Mouse (Mus musculus): ENCODE measurements around the gene Pex10.
A peak's percentile ranks its signal among the peaks of the same experiment; 100 is the strongest.

The Pex10 gene

DNA sequence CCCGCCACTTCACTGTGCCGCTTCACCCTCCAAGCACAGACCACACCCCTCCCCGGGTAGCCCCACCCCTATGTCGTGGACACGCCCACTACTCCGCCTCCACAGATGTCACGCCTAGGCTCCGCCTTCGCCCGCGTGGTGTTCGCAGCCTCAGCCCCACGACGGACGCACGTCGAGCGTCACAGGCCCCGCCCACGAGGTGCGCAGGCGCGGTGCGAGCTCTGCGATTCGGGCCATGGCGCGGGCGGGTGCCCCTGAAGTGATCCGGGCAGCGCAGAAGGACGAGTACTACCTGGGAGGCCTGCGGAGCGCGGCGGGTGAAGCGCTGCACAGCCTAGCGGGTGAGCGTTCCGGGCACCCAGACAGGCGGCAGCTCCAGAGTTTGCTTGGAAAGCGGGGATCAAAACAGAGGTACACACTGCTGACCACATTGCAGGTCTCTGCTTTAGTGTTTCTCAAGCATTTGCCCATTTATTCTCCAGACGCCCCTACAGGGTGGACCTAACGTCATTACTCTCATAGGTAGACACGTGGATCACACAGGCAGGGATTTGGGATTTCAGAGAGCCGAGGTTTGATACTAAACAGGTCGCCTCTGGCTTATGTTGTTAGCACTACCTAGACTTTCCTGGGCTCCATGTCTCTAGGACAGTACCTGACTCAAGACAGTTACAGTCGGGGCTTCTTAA, at the start of gene Pex10:
TSS of gene Pex10 (plus strand) at position 183 of the 689 bp plus-strand sequence.
- peak; percentile 99 for DNase-seq (ENCODE audit: low spot score)

DNA sequence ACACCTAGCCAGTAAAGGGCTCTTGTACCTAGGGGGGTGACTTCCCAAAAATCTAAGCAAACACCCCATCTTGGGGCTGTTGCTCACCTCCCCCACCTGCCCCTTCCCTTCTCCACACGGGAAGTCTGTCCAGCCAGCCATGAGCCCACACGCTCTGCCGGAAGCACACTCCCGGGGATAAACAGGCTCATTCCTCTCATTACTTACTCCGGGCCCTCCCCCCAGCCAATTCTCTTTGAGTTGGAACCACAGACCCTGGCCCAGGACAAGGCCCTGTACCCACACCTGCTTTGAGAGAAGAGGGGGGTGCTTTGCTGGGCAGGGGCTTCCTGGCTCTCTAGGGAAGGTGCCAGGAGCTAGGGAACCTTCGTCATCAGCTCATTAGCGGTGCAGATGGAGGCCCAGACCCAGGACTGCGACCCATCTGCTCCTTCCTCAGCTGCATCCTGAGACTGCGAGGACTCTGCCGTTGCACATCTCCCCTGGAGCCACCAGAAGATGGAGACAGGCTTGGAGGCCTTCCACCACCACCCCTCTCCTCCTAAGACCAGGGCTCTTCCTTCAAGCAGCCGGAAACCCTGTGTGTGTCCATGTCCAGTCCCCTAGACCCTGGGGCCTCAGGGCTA, 49.5 kb upstream of the Pex10 start:
- no peak for DNase-seq (ENCODE audit: low spot score)

GRCm38 (mm10) chr4:155018066-155018465, 48.8 kb upstream of the Pex10 start:
- no peak for DNase-seq (ENCODE audit: low spot score)

DNA sequence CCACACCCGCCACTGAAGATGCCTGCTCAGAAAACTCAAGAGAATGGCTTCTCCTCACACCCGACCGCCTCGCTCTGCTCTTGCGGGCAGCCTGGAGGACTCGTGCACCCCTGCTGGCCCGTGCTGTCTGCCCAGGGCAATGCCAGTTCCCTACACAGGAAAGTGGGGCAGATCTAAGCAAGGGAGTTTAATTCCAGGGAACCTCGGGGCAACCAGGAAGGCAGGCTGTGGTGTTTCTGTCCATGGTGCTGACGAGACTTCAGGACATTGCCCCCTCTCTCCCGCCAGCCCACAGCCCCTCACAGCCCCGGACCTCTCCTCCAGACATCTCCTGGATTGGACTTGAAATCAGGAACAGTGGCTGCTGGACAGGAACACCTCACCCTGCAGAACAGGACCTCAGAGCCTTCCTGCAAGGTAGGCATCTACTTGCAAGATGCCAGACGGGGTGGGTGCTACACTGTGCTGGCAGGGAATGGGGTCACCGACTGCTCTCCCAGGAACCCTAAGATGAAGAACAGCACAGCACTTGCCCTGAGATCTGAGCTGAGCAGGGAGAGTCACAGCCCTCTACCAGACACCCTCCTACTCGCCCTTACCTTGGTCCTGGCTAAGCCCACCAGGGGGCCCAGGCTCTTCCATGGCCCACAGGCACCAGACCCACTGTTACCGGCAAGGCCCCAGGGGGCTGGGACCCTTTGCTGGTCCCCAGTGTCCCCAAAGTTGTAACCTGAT, 48.0 kb upstream of the Pex10 start:
- DNase-seq (ENCODE audit: low spot score): peak; percentile 79

DNA sequence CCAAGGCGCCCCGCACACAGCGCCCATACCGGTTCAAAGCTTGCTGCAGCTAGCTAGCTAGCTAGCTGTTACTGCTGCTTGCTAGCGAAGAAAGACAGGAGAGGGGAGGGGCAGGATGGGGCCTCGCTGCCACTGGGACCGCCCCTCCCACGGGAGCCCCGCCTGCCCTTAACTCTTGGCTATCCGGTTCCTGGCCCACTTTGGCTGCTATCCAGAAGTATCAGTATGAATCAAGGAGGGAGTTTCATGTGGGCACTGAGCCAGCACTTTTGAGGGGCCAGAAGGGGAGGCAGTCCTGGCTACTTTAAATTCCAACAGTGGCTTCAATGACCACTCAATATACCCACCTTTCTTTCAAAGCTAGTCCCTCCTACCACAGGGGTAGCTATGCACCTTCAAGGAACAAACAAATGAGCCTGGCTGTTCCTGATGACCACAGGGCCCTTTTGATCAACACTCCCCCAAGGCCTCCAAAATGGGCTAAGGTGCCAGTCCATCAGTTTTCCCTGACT, 47.4 kb upstream of the Pex10 start:
- peak; percentile 56 for DNase-seq (ENCODE audit: low spot score)

DNA sequence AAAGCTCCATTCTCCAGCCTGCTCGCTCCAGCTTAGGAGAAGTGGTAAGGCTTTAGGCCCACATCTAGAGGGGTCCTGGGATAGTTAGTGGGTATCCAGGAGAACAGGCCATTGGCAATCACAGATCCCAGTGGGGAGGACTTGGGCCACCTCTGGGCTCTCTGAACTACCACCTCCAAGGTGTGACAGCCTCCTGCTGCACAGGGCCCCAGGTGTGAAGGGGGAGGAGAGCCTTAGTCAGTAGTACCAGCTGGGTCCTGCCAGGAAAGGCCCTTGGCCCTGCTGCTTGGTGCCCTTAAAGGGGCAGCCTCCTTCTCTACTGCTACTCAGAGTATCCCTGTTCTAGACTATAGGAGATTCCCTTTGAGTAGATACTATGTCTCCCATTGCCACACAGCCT, 46.7 kb upstream of the Pex10 start:
- DNase-seq (ENCODE audit: low spot score): no peak

GRCm38 (mm10) chr4:155020813-155021212, 46.0 kb upstream of the Pex10 start:
- DNase-seq (ENCODE audit: low spot score): no peak

- DNase-seq (ENCODE audit: low spot score): no peak
These were observed 44.5 kb upstream of the Pex10 start for GRCm38 (mm10) chr4:155022228-155022855.

DNA sequence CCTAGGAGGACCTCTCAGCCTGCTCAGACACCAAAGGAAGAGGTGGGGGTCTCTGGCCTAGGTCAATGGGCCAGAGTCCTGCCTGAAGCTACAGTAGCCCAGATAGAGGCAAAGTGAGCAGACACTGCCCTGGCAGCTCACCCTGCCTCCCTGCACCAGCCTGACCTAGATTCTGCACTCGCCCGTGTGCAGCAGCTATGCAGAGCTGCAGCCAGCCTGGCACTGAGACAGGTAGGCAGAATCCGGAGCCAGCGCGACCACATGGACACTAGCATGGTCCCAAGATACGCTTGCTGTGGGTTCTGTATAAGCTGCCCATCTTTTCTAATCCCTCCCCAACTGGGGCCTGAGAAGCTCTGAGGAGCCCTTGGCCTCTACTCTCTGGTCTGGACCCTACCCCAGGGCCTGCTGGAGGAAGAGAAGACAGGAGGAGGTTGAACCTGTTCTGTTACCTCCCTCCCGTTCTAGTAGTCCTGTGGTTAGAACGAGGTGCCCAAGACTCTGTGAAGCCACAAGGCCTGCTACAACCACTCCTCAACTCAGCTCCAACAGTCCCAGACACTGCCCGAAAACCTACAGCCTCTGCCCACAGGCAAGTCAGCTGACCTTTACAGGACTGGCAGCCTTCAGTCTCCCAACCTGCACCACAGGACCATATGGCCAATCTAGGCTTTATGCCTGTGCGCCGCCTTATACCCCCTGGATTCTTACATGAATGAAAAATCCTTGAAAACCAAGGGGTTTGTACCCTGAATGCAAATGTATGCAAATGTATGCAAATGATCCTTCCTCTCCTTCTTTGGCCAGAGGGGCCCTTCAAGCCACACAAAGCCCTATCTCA, 42.4 kb upstream of the Pex10 start:
- no peak for DNase-seq (ENCODE audit: low spot score)

- peak; percentile 52 for DNase-seq (ENCODE audit: low spot score)
These were observed 33.7 kb upstream of the Pex10 start for GRCm38 (mm10) chr4:155033115-155033514.

GRCm38 (mm10) chr4:155034202-155034601, 32.6 kb upstream of the Pex10 start:
- no peak for DNase-seq (ENCODE audit: low spot score)

DNA sequence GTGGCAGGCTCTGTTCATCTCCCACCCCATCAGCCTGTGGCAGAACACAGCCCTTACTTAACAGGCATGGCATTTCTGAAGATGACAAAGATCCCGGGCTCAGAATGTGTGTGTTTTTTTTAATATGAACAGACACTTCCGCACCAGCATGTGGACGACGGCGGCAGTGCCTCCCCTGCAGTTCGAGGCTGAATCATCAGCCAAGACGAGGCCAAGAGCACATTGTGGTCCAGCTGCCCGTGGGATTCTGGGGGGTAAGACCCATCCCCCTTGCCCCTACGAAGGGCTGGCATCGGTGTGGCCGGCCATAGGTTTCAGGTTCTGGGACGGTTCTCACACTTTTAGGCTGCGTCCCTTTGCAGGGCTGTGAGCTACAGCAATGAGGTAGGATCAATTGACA, 32.0 kb upstream of the Pex10 start:
- DNase-seq (ENCODE audit: low spot score): no peak

GRCm38 (mm10) chr4:155040197-155040596, 26.6 kb upstream of the Pex10 start:
- no peak for DNase-seq (ENCODE audit: low spot score)

- no peak for DNase-seq (ENCODE audit: low spot score)
These were observed 26.1 kb upstream of the Pex10 start for GRCm38 (mm10) chr4:155040696-155041095.

DNA sequence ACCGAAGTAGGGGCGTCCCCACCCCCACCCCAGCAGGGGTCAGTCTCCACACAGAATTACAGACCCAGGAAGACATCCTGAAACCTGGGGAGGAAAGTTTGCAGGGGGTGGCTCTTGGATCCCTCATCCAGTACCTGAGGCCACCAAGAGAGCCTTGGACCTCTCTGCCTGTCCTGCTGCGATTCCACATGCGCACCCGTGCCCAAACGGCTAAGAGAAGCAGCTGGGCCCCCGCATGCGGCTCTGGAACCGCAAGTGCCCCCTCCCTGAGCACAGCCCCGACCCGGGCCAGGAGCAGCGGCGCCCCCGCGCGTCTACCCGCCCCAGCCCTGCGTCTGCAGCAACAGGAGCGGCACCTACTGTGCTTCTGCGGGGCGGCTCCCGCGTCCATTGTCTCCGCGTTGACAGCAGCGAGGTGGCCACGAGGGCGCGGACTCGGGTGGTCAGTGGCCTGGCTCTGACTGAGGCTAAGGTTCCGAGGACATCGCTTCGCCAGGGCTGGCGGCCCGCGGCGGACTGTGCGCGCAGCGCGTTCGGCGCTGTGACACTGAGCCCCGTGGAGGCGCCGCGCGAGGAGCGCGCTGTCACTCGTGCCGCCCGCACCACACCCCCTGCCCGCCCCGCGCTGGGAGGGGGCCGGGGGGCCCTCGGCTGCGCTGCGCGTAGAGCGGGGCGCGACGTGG, 24.1 kb upstream of the Pex10 start:
- DNase-seq (ENCODE audit: low spot score): no peak

GRCm38 (mm10) chr4:155043289-155043625, 23.6 kb upstream of the Pex10 start:
- no peak for DNase-seq (ENCODE audit: low spot score)

DNA sequence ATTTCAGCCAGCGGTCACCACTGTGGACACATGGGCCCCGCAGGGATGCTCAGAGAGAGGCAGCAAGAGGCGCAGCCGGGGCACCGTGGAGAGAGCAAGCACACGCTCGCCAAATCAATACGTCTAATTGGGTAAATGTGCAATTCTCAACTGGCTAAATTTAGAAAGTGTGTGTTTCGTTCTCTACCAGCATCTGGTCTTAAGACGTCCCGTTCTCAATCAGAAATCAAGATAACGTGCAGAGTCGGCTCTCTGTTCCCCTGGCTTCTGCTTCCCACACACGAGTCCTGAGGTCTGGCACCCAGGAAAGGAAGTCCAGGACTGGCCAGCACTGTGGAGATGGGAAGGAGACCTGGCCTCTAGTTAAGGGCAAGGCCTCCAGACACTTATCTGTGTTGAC, 20.2 kb upstream of the Pex10 start:
- no peak for DNase-seq (ENCODE audit: low spot score)

- no peak for DNase-seq (ENCODE audit: low spot score)
These were observed 16.7 kb upstream of the Pex10 start for GRCm38 (mm10) chr4:155050116-155050515.

DNA sequence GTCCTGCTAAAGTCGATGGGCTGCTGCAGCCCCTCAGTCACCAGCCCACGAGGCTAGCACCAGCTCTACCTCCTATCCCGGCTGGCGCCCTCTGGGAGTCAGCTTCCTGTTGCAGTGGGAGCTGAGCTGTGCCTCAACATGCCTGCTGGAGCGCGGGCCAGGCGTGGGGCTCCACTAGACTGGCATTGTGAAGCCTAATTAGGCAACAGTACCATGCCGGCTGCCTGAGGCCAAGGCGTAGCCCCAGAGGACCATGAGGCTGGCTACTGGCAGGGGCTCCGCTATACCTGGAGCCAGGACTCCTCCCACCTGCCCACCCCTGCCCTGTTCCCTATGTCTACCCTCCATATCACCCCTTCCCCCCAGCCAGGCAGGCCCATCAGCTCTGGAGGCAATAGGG, 10.1 kb upstream of the Pex10 start, which contains the start of gene Plch2:
TSS of gene Plch2 (minus strand) at position 61 of the 400 bp plus-strand sequence.
- no peak for DNase-seq (ENCODE audit: low spot score)

- no peak for DNase-seq (ENCODE audit: low spot score)
These were observed 8.5 kb upstream of the Pex10 start for GRCm38 (mm10) chr4:155058325-155058724.

- no peak for DNase-seq (ENCODE audit: low spot score)
These were observed 2.9 kb upstream of the Pex10 start for GRCm38 (mm10) chr4:155063895-155064294.
